Mouse (Mus musculus) Patski (cell line): ENCODE data around the gene Cd80. TPM values are rescaled to one million over a fixed set of nuclear protein-coding genes. Genes with fewer than 3 reads are reported as not detected.
A peak's percentile ranks its signal among the peaks of the same experiment; 100 is the strongest.

ENCODE experiments used
- ATAC-seq: fragments of 100-300 bp; one replicate; pipeline ENCODE4 v1.8.0; 2021
- CTCF ChIA-PET: fragments of 350-600 bp; sonication (Branson Sonifier 250); formaldehyde crosslinking; loops from one replicate; lab custom pipeline; 2022; ENCODE audit warnings: inconsistent platforms; lab: Charles Lee
- POLR2A ChIA-PET: fragments of 350-600 bp; sonication (Branson Sonifier 250); formaldehyde crosslinking; loops from one replicate; lab custom pipeline; 2022; ENCODE audit warnings: antibody characterized with exemption, inconsistent platforms; lab: Charles Lee
- DNase-seq: peaks from one replicate; pipeline ENCODE4 v3.0.0-alpha.2; 2011; ENCODE audit warnings: low read depth, low spot score
- H3K27me3 ChIP-seq: fragments of 371-371 bp; one replicate; pipeline ENCODE4 v1.5.1; 2021
- CTCF ChIP-seq: fragments of 100-300 bp; IDR thresholded peaks from one replicate; pipeline ENCODE4 v1.5.1; 2021
- in situ Hi-C: fragments of 300-500 bp; cut with MboI; formaldehyde crosslinking; loops from 3 replicates; pipeline ENCODE4 v1.11.1; 2018; ENCODE audit warnings: low pct_unique_long_range_greater_than_20kb, mixed read lengths
- polyA plus RNA-seq: library from polyadenylated mRNA; unstranded; gene quantifications from one replicate; pipeline ENCODE4 v1.2.3, GENCODE M21; 2021

Gene Cd80
- polyA plus RNA-seq, 1 experiment from 2014 or later = 0.24 TPM

DNA sequence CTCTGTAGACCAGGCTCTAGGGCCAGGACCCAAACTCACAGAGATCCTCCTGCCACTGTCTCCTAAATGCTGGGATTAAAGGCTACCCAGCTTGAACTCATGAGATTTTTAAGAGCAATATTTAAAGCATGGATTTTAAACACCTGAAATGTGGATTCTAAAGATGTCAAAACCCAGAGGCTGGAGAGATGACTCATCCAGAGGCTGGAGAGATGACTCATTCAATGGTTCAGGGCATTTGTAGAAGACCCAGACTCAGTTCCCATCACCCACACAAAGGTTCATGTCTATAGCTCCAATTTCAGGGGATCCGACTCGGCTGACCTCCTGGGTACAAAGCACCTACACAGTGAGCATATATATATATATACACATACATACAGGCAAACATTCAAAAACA, 63.8 kb downstream of the Cd80 start:
- DNase-seq (no peak), ATAC-seq (no peak)
- no peak for TF ChIP-seq CTCF
- POLR2A ChIA-PET = no interaction called here
- no peaks in the 10 kb centered on the region for H3K27me3 ChIP-seq
- in situ Hi-C loops = loop anchor here (25.0 kb wide), 1 partner anchor 432 kb away; the partner anchor contains the start of gene Gsk3b
- CTCF ChIA-PET = interaction anchor here (1.0 to 4.3 kb wide), 3 partner anchors 8 to 18 kb away, joined by 3 to 24 read pairs (median 3); no protein-coding TSS in a partner anchor

- no peaks in the 10 kb centered on the region for H3K27me3 ChIP-seq
- in situ Hi-C loops = loop anchor here (25.0 kb wide), 1 partner anchor 434 kb away; the partner anchor contains the start of gene Gsk3b
- ATAC-seq (no peak), DNase-seq (no peak)
- ChIA-PET CTCF (interaction anchor here (0.8 to 4.3 kb wide), 2 partner anchors 15 to 176 kb away, joined by 3 to 24 read pairs; no protein-coding TSS in a partner anchor), POLR2A (interaction anchor here (0.6 to 1.6 kb wide), 6 partner anchors 9 to 267 kb away, joined by 3 to 8 read pairs (median 6); partner anchors contain the start of genes Adprh, Maats1 and Poglut1)
- no peak for TF ChIP-seq CTCF
These were observed 66.0 kb downstream of the Cd80 start for GRCm38 (mm10) chr16:38521211-38521987.

- peak; percentile 92 for ATAC-seq
- DNase-seq = peak; percentile 49
- ChIA-PET POLR2A (interaction anchor here (0.6 to 1.6 kb wide), 6 partner anchors 11 to 266 kb away, joined by 3 to 8 read pairs (median 4); partner anchors contain the start of genes Adprh and Poglut1), CTCF (interaction anchor here (0.6 to 4.3 kb wide), 4 partner anchors 11 to 177 kb away, joined by 3 to 24 read pairs (median 8); no protein-coding TSS in a partner anchor)
- no peaks in the 10 kb centered on the region for H3K27me3 ChIP-seq
- in situ Hi-C loops = loop anchor here (25.0 kb wide), 1 partner anchor 435 kb away; the partner anchor contains the start of gene Gsk3b
- TF ChIP-seq CTCF = no peak
These were observed 67.0 kb downstream of the Cd80 start, which contains the start of gene Timmdc1 for GRCm38 (mm10) chr16:38522129-38523084. TSS of gene Timmdc1 (minus strand) at chr16:38522663.

- DNase-seq (no peak), ATAC-seq (no peak)
- no peak for TF ChIP-seq CTCF
- CTCF ChIA-PET = interaction anchor here (1.1 to 1.8 kb wide), 2 partner anchors 10 kb away, joined by 4 to 12 read pairs; no protein-coding TSS in a partner anchor
- in situ Hi-C loops = no loop called here
- no peaks in the 10 kb centered on the region for H3K27me3 ChIP-seq
- POLR2A ChIA-PET = no interaction called here
These were observed 70.9 kb downstream of the Cd80 start for GRCm38 (mm10) chr16:38526264-38526663.

DNA sequence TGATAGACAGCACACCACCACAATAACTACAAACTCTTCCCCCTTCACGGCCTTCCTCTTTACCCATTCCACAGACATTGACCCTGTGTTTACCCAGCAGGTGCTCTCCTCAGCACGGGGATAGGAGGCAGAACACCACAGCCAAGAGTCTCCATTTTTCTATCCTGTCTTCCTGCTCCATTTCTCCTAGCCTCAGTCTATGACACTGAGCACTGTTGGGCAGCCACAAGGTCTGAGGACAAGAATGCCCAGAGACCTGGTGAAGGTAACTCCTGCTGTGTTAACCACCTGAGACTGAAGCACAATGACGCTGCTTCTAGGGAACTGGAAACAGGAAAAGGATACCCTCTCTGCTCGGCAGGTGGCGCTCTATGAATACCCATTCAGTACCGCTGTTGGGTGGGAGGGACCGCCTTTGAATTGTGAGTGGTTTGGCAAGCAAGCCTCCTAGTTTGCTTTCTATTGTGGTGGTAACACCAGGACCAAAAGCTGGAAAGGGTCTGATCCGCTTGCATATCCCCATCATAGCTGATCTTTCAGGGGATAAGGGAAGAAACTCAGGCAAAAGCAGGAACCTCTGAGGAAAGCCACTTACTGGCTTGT, 81.3 kb downstream of the Cd80 start:
- DNase-seq = no peak
- H3K27me3 ChIP-seq = no peaks in the 10 kb centered on the region
- no peak for ATAC-seq
- CTCF ChIA-PET = interaction anchor here (1.0 to 2.5 kb wide), 7 partner anchors 9 to 37 kb away, joined by 3 to 12 read pairs (median 5); partner anchors contain the start of genes Poglut1 and Timmdc1
- peak; percentile 74 for TF ChIP-seq CTCF
- in situ Hi-C loops = no loop called here
- POLR2A ChIA-PET = interaction anchor here (1.2 kb wide), 1 partner anchor 13 kb away, joined by 3 read pairs; no protein-coding TSS in a partner anchor

DNA sequence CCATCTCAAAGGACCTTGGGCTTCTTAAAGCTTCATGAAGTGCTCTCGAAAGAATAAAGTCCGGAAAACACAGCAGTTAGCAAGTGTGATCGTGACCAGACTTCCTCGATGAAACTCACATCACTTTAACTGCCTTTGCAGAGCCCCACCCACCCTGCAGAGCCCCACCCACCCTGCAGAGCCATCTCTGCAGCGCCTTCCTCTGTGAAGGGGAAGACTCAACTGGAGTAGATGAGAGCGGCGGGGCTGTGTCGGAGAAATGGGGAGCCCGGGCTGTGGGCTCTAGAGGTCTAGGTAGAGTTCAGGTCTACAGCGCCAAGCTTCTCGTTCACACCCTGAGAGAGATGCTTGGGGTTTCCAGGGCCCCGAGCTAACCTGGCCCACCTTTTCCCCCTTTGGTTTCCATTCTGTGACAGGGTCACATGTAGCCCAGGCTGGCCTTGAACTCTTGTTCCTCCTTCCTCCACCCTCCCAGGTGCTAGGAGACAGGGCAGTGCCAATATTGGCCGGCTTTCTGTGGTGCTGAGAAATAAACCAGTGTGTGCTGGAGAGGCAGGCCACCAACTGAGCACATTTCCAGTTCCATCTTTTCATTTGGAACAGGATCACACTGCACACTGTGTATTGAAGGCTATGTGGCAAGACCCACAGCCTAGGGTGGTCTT, 83.5 kb downstream of the Cd80 start:
- CTCF ChIA-PET = no interaction called here
- no peak for DNase-seq
- H3K27me3 ChIP-seq = no peaks in the 10 kb centered on the region
- ATAC-seq = no peak
- POLR2A ChIA-PET = interaction anchor here (0.6 kb wide), 1 partner anchor 18 kb away, joined by 3 read pairs; no protein-coding TSS in a partner anchor
- in situ Hi-C loops = no loop called here
- TF ChIP-seq CTCF = no peak

Other genes starting within 250 kb of the Cd80 start
- 0.03 TPM for gene Nr1i2, start 160.7 kb upstream of the Cd80 start, polyA plus RNA-seq
- gene Maats1, start 113.4 kb upstream of the Cd80 start, polyA plus RNA-seq = 0.09 TPM
- 271 TPM for gene Cox17, start 108.6 kb upstream of the Cd80 start, polyA plus RNA-seq
- gene Gm21987, start 108.5 kb upstream of the Cd80 start, polyA plus RNA-seq = not detected
- 0.49 TPM for gene Popdc2, start 93.4 kb upstream of the Cd80 start, polyA plus RNA-seq
- gene Pla1a, start 22.4 kb upstream of the Cd80 start, polyA plus RNA-seq = 61.5 TPM
- gene Adprh, start 2.9 kb upstream of the Cd80 start, polyA plus RNA-seq = 37.5 TPM
- gene Timmdc1, start 67.1 kb downstream of the Cd80 start, polyA plus RNA-seq = 44.5 TPM
- gene Poglut1, start 94.7 kb downstream of the Cd80 start, polyA plus RNA-seq = 48.0 TPM
- 40.8 TPM for gene Tmem39a, start 103.1 kb downstream of the Cd80 start, polyA plus RNA-seq